Mouse (Mus musculus) liver, adult (tissue): Measurements from ENCODE around the gene Gm20547.

Source experiments
- GATA4 ChIP-seq: IDR thresholded peaks from 2 replicates; pipeline ENCODE4 v1.6.1; 2014; ENCODE audit warnings: mild to moderate bottlenecking, low read length; ENCODE audit not compliant: insufficient replicate concordance

Gm20547 gene

DNA sequence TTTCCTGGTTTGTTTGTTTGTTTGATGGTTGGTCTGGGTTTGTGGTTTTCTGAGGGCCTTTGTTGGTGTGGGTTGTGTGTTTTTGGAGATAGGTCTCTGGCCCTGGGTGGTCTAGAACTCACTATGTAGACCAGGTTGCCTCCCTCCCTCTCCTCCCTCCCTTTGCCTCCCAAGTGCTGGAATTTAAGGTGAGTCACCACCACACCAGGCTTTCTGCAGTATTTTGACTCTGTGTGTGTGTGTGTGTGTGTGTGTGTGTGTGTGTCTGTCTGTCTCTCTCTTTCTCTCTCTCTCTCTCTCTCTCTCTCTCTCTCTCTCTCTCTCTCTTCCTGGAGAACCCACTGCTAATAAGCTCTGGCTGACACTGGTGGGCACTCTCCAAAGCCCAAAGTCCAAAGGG lies 676 bp downstream of the Gm20547 start:
- no peak for TF ChIP-seq GATA4

DNA sequence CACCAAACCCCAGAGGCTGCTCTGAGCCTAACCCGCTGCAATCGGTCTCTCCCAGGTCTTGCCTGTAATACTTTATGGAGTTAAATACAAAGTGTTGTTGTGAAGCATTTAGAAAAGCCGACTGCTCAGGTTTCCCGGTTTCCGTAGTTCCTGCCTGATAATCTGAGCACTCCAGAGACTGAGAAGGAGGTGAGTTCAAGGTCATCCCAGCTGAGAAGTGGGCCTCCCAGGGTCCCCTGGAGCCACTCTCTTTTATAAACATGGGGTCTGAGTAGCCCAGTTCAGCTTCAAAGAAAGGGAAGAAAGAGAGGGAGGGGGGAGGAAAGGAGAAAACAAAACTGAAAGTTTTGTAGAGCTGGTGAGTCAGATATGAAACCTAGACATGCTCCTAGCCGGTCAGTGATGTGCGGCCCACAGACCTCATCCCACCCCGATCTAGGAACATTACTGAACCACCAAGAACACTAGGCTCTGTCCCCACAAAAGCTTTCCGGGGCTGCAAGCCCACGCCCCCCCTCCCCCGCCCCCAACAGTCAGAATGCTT lies 2.4 kb downstream of the Gm20547 start, which contains the start of gene Zbtb12:
Zbtb12 (plus strand) TSS at position 148 of the 544 bp plus-strand sequence.
- TF ChIP-seq GATA4, result no peak

DNA sequence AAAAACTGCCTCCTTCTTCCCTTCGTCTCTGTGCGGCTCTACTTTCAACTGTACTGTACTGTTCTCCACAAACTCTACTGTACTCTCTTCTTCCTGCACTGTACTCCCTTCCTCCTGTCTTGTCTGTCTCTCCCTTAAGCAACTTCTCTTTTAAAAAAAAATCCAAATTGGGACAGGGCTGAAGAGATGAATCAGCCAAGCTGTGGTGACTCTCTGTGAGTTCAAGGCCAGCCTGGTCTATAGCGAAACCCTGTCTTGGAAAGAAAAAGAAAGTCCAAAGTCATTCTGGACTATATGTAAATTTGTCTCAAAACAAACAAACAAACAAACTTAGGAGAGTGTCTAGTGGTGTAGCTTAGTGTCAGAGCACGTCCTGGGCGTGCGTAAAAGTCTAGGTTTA lies 7.5 kb downstream of the Gm20547 start:
- TF ChIP-seq GATA4, result no peak

DNA sequence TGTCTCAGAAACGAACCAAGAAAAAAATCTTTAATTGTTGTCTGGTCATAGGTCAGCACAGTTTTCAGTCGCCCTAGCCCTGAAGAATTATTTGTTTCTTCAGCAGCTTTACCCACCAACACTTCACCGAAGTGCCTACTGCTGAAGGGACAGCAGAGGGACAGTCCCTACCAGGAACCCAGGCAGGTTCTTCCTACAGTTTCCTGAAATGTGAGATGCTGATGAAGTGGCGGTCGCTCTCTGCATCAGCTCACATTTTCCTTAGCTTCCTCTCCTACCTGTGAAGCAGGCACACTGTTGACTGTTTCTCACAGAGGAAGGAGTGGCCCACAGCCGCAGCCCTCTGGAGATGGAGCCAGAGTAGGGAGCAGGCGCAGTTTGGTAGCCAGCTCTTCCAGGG lies 15.9 kb downstream of the Gm20547 start:
- no peak for TF ChIP-seq GATA4

DNA sequence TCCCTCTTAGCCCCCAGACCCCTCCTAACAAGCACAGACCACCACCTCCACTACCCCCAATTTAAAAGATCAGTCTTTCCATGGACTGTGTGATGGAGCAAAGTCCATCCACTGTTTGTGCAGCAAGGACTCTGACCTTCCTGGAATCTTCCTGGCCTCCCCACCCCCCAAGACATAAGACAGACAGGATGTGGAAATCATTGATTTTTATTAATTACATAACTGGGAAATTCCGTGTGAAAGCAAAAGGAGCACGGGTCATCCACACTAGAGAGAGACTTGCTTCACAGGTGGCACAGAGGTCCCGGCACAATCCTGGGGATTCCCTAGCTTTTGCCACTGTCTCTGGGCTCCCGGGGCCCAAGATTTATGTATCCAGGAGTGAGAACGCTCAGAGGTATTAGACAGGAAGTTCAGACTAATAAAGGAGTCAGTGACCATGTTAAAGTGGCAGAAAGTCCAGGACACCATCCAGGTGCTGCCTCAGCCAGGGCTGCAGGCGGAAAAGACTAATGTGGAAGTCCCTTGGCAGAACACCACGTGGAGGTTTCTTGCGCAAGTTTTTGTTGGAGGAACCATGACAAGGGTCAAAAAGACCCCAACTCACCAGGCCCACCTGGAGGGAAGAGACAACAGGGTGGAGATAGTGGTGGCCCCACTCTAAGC lies 19.3 kb downstream of the Gm20547 start, which contains the start of gene Cfb:
Cfb (minus strand) TSS at position 103 of the 666 bp plus-strand sequence.
- no peak; the same call in 1 of the 2 replicates for TF ChIP-seq GATA4

DNA sequence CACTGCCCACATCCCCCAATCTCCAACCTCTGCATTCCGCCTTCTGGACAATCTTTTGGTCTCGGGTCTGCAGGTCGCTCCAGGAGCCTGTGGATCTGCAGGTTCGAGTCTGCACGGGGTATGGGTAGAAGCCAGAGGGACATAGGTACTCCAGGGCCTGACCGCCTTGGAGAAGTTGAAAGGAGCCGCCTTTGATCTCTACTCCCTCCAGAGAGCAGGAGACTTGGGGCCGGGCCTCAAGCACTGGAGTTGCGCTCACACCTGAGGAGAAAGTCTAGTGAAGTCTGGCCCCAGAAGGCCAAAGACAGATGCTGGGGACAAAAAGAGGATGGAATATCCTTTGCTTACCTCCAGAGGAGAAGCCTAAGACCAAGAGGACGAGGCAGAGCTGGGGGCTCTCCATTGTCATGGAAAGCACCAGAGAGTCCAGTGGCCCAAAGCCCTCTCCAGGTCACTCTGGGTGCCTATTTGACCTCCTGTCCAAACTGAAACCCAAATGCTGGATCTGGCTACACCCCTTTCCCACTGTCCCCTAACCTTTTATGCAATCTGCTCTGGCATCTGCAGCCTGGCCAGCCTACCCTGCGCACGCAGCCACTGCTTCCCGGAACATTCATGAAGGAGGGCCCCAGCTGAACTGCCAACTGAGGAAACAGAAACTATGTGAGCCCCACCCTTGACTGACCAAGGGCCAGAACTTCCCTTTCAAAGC lies 20.0 kb downstream of the Gm20547 start:
- TF ChIP-seq GATA4, result peak; percentile 32; the same call in 1 of the 2 replicates

DNA sequence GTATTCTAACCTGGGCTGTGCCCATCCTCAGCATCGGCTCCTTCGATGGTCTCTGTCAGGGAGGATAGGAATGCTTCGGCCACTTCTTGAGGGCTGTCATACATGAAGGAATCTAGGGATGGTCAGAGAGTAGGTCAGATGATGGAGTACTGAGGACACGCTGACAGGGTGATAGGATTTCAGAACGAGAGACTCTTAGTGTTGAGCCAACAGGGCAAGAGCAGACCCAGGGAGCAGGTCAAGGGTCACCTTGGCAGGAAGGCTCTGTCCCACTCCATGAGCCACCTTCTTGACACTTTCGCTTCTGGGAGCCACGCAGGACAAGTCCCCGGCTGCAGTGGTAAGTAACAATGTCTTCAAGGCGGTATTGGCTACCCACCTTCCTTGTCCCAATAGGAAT lies 21.3 kb downstream of the Gm20547 start:
- no peak for TF ChIP-seq GATA4

DNA sequence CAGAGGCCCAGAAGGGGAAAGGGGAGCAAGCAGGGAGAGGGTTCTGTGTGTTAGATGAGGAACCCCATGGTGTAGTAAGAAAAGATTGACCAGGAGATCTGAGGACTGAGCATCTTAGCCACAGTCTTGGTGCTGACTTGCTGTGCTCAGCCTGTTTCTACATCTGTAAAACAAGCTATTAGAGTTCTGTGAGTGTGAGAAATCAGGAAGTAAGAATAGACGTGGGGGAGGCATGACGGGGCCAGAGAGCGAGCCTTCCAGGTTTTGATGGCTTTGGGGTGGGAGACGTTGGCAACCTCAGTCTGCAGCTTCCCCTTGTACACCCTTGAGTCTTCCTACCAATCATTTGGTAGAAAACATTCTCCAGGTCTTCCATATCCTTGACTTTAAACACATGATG lies 23.2 kb downstream of the Gm20547 start:
- TF ChIP-seq GATA4, result no peak

DNA sequence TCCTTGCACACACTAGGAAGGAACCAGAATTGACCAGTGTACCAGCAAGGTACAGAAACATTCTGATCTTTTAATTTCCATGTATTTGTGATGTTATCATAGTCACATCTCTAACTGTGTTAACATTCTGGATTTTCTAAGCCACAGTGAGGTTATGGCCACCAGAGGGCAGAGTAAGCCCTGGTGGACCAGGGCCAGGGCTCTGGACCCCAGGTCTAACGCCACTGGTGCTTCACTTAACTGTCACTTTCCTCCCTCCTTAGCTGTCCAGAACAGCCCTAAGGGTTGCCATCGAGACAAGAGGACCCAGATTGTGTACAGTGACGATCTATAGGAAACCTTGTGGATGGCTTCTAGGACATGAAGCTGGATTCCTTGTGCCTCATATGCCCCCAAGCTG lies 26.0 kb downstream of the Gm20547 start:
- no peak for TF ChIP-seq GATA4

DNA sequence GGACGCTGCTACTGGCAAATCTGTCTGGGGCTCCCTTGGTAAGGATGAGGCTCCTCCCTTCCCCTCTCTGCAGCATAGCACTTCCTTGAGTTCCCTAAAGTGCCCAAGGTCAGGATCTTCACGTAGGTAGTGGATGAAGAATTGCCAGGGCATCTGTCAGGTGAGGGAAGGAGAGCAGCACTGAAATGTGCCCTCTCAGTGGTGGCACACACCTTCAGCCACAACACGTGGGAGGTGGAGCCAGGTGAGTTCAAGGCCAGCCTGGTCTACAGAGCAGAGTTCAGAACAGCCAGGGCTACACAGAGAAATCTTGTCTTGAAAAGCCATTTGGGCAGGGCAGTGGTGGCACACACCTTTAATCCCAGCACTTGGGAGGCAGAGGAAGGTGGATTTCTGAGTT lies 27.1 kb downstream of the Gm20547 start:
- TF ChIP-seq GATA4, result no peak

DNA sequence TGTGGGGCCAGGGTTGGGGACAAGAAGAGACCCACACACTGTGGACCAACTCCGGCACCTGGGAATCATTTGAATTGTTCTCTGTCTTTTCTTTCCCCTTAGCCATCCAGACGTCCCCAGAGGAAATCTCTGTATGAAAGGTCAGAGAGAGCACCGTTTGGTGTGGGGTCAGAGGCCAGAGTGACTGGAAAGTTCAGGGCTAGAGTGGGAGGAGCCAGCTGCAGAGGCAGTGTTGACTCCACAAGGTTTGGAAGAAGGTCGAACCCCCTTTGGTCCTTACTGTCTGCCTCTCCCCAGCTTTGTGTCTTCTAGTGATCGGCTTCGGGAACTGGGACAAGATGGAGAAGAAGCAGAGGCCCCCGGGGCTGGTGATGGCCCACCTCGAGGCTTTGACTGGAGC lies 28.3 kb downstream of the Gm20547 start:
- TF ChIP-seq GATA4, result no peak

DNA sequence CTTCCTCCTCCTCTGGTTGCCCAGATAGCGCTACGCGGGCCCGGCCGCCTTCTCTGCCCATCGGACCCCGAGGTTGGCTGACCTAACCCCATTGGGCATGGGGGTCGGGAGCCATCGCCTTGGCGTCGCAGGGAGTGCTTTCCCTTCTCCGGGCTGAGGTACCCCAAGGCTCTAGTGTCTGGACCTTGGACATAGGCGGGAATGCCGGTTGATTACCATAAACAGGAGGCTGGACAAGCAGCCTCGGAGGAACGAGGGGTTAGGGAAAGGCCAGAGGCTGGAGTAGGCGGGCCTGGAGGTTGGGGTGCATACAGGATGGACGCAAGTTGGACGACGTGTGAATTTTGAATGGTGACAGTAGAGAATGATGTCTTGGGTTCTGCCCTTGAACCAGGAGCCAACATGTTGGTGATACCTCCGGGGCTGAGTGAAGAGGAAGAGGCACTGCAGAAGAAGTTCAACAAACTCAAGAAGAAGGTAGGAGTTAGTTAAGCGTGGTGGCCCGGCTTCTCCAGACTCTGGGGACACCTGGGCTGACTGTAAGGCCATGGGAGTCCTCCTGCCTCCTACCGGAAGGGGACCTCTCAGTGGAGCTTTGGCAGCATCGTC lies 31.2 kb downstream of the Gm20547 start:
- no peak for TF ChIP-seq GATA4

DNA sequence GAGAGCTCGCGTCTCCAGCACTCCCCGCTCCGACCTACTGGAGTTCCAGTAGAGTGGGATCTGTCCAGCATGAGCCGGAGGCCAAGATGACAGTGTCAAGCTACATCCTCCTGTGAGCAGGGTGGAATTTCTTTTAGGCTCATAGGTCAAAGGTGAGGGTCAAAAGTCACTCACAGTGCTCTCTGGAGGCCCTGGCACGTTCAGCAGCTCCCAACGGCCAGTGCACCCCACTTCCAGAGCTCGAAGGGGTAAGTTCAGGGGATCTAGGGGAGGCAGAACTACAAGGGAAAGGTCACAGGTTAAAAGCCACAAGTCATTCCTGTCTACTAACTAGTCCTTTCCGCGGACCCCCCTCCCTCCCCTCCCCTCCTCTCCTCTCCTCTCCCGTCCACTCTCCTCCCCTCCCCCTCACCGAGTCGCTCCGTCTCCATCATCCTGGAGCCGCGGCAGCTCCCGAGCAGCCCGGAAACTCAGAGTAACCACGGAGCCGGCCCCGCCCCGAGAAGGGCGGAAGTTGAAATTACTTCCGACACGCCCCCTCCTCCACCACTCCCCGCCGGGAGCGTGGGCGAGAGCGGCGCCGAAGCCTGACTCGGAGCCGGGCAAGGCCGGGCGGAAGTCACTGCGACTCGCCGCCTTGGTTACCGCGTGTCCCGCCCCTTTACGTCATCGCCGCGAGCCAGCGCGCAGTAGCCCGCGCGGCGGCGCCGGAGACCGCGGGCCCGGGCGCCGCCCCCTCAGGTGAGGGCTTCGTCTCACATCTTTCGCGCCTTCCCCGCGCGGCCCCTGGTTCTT lies 31.9 kb downstream of the Gm20547 start, which contains the start of the genes Skiv2l and Nelfe:
Skiv2l (minus strand) TSS at position 489 of the 795 bp plus-strand sequence.
Nelfe (plus strand) TSS at position 670 of the 795 bp plus-strand sequence.
- TF ChIP-seq GATA4, result peak; percentile 19; the same call in 1 of the 2 replicates

DNA sequence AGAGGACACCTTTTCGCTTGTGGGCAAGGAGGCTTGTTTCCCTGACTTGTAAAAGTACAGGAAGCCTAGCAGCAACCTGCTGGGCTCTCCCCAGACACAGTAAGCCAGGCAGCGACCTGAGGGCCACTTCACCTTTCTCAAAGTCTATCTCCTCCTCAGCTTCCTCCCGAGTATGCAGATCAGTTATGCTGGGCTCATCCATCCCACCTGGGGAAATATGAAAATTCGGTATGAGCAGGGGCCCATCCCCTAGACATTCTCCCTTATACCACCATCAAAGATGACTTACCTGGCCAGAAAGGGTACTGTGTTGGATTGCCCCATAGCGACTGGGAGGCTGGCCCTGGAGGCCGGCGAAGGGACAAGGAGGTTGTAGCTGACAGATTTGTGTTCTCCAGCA lies 34.2 kb downstream of the Gm20547 start:
- no peak for TF ChIP-seq GATA4

DNA sequence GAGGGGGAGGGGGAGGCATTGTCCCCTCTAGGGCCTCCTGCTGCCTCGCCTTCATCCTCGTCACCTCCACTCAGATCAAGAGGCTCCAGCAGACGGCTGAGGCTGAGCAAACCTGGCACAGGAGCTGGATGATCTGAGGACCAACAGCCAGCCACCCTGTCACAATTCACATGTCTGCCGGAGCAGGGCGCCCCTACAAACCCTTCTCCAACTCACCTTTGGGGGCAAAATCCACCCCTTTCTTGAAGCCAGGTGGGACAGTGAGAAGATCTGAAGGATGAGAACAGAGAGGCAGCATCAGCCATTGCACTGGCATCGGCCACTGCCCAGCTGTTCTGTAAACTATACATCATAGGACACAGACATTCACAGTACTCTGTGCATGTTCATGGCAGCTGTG lies 34.6 kb downstream of the Gm20547 start:
- TF ChIP-seq GATA4, result no peak

DNA sequence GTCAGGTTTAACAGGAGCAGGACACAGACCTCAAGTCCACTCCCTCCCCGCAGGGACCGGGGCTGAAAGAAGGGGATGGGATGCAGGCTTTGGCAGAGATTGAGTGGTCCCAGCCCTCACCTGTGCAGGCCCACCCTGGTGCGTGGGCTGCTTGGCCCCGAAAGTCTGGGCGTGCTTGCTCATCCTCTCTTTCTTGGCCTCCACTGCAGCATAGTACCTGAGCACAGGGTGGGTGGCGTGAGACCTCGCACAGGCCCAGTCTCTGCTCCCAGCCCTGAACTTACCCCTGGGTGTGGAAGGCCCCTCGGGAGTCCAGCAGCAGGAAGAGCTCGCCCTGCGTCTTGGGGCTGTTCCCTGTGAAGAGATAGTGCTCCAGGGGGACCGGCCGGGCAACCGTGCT lies 37.0 kb downstream of the Gm20547 start:
- TF ChIP-seq GATA4, result no peak
